Mouse (Mus musculus) kidney, embryonic 16.5 days (tissue): ENCODE measurements around the gene Rbfox1. TPM values are rescaled to one million over a fixed set of nuclear protein-coding genes. Genes with fewer than 3 reads are reported as not detected.

Experiments
- ATAC-seq: fragments of 200-750 bp; cut with Nextera tagmentation; 2 replicates; pipeline ENCODE4 v1.8.0; 2017; ENCODE audit warnings: moderate TSS enrichment; ENCODE audit not compliant: low FRiP score, low TSS enrichment
- H3K27ac ChIP-seq: fragments of 300-500 bp; sonication (generic); 2 replicates; pipeline ENCODE4 v1.5.1; 2014; ENCODE audit warnings: low read length
- H3K27me3 ChIP-seq: fragments of 300-500 bp; sonication (generic); 2 replicates; pipeline ENCODE4 v1.6.1; 2014; ENCODE audit warnings: low read length, control low read depth, mixed read lengths; ENCODE audit not compliant: insufficient read depth
- H3K36me3 ChIP-seq: fragments of 300-500 bp; sonication (generic); 2 replicates; pipeline ENCODE4 v1.6.1; 2014; ENCODE audit warnings: low read length, control low read depth, mixed read lengths; ENCODE audit not compliant: insufficient read depth
- H3K4me1 ChIP-seq: fragments of 300-500 bp; sonication (generic); 2 replicates; pipeline ENCODE4 v1.6.1; 2014; ENCODE audit warnings: low read length, control low read depth, mixed read lengths; ENCODE audit not compliant: insufficient read depth
- H3K4me2 ChIP-seq: fragments of 300-500 bp; sonication (generic); replicated peaks from 2 replicates; pipeline ENCODE4 v1.6.1; 2014; ENCODE audit warnings: low read depth, low read length
- H3K4me3 ChIP-seq: fragments of 300-500 bp; sonication (generic); 2 replicates; pipeline ENCODE4 v1.5.1; 2014; ENCODE audit warnings: mild to moderate bottlenecking, low read length
- H3K9ac ChIP-seq: fragments of 300-500 bp; sonication (generic); replicated peaks from 2 replicates; pipeline ENCODE4 v1.6.1; 2014; ENCODE audit warnings: low read length
- H3K9me3 ChIP-seq: fragments of 300-500 bp; sonication (generic); 2 replicates; pipeline ENCODE4 v1.6.1; 2016; ENCODE audit warnings: low read length, control low read depth
- WGBS: fragments of 180-500 bp; shearing (Covaris S2); extraction: QIAGEN DNeasy Blood & Tissue Kit; methylation state at CpG from one replicate; pipeline ENCODE4 v1.1.7; 2014; 5-methylcytosine and 5-hydroxymethylcytosine counted together
- polyA plus RNA-seq: library from polyadenylated mRNA; unstranded; fragments of >200 nt; fragmentation: Nextera tagmentation; extraction: Ambion mirVana; gene quantifications from 2 replicates; pipeline ENCODE4 v1.2.1, GENCODE M21; 2015

Gene Rbfox1
- polyA plus RNA-seq, 1 experiment from 2014 or later: 5.4 TPM

DNA sequence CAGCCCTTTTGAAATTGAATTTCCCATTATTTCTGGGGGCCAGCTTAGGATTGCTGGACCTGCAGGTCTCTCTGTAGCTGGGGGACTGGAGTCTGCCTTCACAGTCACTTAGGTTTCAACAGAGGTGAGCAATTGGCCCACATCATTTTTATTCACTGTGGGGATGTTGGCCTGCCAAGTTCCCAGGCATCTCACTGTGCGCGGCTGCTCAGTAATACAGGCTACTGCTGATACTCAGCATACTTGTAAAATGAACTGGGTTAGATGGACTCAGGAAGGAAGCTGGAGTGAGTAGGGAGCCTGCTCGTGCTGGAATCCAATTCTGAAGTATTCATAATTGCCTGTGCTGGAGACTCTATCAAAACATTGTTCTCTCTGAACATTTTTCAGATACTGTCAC is 1356.5 kb downstream of the Rbfox1 start:
- Histone ChIP-seq H3K27ac (no peak overlapping the region), H3K9ac (no peak overlapping the region), H3K36me3 (no peaks in the 10 kb centered on the region), H3K27me3 (no peaks in the 10 kb centered on the region), H3K4me3 (no peak overlapping the region), H3K9me3 (no peaks in the 10 kb centered on the region), H3K4me1 (no peaks in the 10 kb centered on the region), H3K4me2 (no peak overlapping the region)
- 74% methylated on average over 3 of the region's 3 CpGs for WGBS
- ATAC-seq: no peak

GRCm38 (mm10) chr16:7242501-7242900 is 1357.3 kb downstream of the Rbfox1 start:
- WGBS: 88% methylated on average over 3 of the region's 3 CpGs
- no peak overlapping the region for H3K4me3 ChIP-seq

GRCm38 (mm10) chr16:7244382-7244781 is 1359.2 kb downstream of the Rbfox1 start:
- H3K9ac ChIP-seq: no peak overlapping the region
- H3K4me1 ChIP-seq: no peaks in the 10 kb centered on the region
- H3K36me3 ChIP-seq: no peaks in the 10 kb centered on the region
- H3K27ac ChIP-seq: no peak overlapping the region
- no peaks in the 10 kb centered on the region for H3K27me3 ChIP-seq
- H3K4me3 ChIP-seq: no peak overlapping the region
- no peaks in the 10 kb centered on the region for H3K9me3 ChIP-seq
- no peak overlapping the region for H3K4me2 ChIP-seq
- WGBS: 67% methylated on average over 1 of the region's 1 CpGs
- no peak for ATAC-seq

More at GRCm38 (mm10) chr16:7242501-7242900, 1357.3 kb downstream of the Rbfox1 start:
- Histone ChIP-seq H3K36me3 (no peaks in the 10 kb centered on the region), H3K9me3 (no peaks in the 10 kb centered on the region), H3K27ac (no peak overlapping the region), H3K9ac (no peak overlapping the region), H3K4me2 (no peak overlapping the region), H3K27me3 (no peaks in the 10 kb centered on the region), H3K4me1 (no peaks in the 10 kb centered on the region)
- ATAC-seq: no peak

DNA sequence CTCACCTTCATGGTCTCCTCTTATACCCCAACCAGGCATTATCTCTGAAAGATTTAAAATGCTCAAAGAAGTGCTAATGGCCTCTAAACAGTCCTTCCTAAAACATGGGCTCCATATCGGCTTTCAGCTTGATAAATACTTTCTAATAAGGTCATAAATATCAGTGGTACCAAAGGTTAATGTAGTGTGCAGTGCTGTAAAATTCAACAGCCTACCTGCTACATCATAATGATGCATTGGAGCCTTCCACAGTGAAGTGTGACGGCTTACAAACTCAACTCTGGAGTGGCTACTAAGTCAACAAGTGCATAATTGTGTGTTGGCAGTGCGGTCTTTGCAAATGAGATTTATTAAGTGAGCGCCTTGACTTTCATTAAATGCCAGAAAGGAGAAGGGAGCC is 1366.5 kb downstream of the Rbfox1 start:
- no peak overlapping the region for H3K4me3 ChIP-seq
- H3K27ac ChIP-seq: no peak overlapping the region
- WGBS: 21% methylated on average over 4 of the region's 4 CpGs
- no peaks in the 10 kb centered on the region for H3K36me3 ChIP-seq
- peak; percentile 74 for ATAC-seq
- no peaks in the 10 kb centered on the region for H3K27me3 ChIP-seq
- H3K9ac ChIP-seq: no peak overlapping the region
- no peaks in the 10 kb centered on the region for H3K9me3 ChIP-seq
- peaks cover 9% of the 10 kb centered on the region; the same call in 1 of the 2 replicates for H3K4me1 ChIP-seq
- H3K4me2 ChIP-seq: 0 out of 2 replicates have a peak overlapping the region, but pooled peaks have one; percentile 21

DNA sequence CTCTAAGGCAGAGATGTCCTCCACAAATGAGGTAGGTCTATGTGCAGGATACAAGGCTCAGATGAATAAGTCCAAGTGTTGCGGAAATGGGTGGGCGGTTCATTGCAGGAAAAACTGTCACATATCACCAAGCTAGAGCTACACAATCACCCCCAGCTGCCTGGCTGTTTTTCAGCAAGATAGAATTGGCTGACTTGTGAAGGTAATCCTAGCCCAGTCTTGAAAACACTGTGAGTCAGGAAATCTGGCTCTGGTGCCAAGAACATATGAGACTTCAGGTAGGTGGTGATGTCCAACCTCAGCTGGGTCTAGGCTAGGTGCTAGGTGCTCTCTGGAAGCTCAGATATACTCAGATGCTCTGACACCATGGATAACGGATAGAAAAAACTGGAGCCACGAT is 1372.2 kb downstream of the Rbfox1 start:
- 92% methylated on average over 4 of the region's 4 CpGs for WGBS
- ATAC-seq: no peak
- H3K4me2 ChIP-seq: no peak overlapping the region
- H3K4me1 ChIP-seq: no peaks in the 10 kb centered on the region
- no peak overlapping the region for H3K9ac ChIP-seq
- no peaks in the 10 kb centered on the region for H3K27me3 ChIP-seq
- no peaks in the 10 kb centered on the region for H3K9me3 ChIP-seq
- no peaks in the 10 kb centered on the region for H3K36me3 ChIP-seq
- H3K27ac ChIP-seq: no peak overlapping the region
- H3K4me3 ChIP-seq: no peak overlapping the region

GRCm38 (mm10) chr16:7263261-7263660 is 1378.1 kb downstream of the Rbfox1 start:
- Histone ChIP-seq H3K4me3 (no peak overlapping the region), H3K27ac (no peak overlapping the region), H3K4me1 (no peaks in the 10 kb centered on the region), H3K36me3 (no peaks in the 10 kb centered on the region), H3K9ac (no peak overlapping the region), H3K27me3 (no peaks in the 10 kb centered on the region), H3K4me2 (no peak overlapping the region), H3K9me3 (no peaks in the 10 kb centered on the region)
- WGBS: 88% methylated on average over 1 of the region's 1 CpGs
- ATAC-seq: no peak

DNA sequence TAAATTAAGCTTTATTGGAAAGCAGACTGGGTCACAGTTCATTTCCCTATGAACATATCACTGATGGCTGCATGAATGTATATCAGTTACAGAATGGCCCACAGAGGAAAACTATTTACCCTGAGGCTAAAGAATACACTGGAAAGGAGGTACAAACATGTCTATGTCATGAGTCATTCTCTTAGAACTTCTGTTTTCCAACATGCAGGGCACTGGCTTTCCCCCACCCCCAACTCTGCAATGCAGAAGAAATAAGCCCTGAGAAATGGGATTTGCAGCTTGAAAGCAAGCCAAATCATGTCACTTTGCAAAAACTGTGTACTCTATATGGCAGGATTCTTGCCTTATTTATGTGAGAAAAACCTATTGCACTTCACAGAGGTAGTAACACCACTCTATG is 1380.6 kb downstream of the Rbfox1 start:
- no peak overlapping the region for H3K4me3 ChIP-seq
- H3K4me1 ChIP-seq: no peaks in the 10 kb centered on the region
- H3K4me2 ChIP-seq: no peak overlapping the region
- no peaks in the 10 kb centered on the region for H3K9me3 ChIP-seq
- H3K36me3 ChIP-seq: no peaks in the 10 kb centered on the region
- no peak overlapping the region for H3K27ac ChIP-seq
- no peak overlapping the region for H3K9ac ChIP-seq
- no peaks in the 10 kb centered on the region for H3K27me3 ChIP-seq
- ATAC-seq: no peak

GRCm38 (mm10) chr16:7275501-7275900 is 1390.3 kb downstream of the Rbfox1 start:
- no peak overlapping the region for H3K4me3 ChIP-seq
- no peak overlapping the region for H3K27ac ChIP-seq
- no peak overlapping the region for H3K9ac ChIP-seq
- no peaks in the 10 kb centered on the region for H3K9me3 ChIP-seq
- ATAC-seq: no peak
- H3K27me3 ChIP-seq: no peaks in the 10 kb centered on the region
- H3K4me2 ChIP-seq: no peak overlapping the region
- no peaks in the 10 kb centered on the region for H3K4me1 ChIP-seq
- WGBS: 88% methylated on average over 5 of the region's 5 CpGs
- H3K36me3 ChIP-seq: no peaks in the 10 kb centered on the region

DNA sequence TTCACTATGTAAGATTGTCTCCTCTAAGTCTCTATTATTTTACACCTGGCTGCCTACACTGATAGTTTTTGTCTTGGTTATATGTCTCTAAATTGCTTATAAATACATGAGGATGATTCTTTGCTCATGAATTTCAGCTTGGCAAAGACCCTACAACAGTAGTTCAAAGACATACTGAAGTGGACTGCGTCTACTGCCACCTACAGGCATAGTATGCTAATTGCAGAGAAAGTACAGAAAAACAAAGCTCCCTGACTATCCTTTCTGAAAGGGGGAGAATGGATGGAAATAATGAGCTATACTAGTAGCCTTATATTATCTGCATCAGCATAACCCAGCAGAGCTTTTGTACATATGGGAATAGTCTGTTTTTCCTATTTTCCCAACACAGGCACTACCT is 1390.7 kb downstream of the Rbfox1 start:
- no peaks in the 10 kb centered on the region for H3K4me1 ChIP-seq
- no peaks in the 10 kb centered on the region for H3K36me3 ChIP-seq
- H3K4me3 ChIP-seq: no peak overlapping the region
- H3K27me3 ChIP-seq: no peaks in the 10 kb centered on the region
- 49% methylated on average over 1 of the region's 1 CpGs for WGBS
- H3K27ac ChIP-seq: no peak overlapping the region
- no peaks in the 10 kb centered on the region for H3K9me3 ChIP-seq
- H3K9ac ChIP-seq: no peak overlapping the region
- no peak overlapping the region for H3K4me2 ChIP-seq
- ATAC-seq: no peak

GRCm38 (mm10) chr16:7279544-7279943 is 1394.4 kb downstream of the Rbfox1 start:
- H3K4me2 ChIP-seq: no peak overlapping the region
- no peak overlapping the region for H3K27ac ChIP-seq
- H3K27me3 ChIP-seq: no peaks in the 10 kb centered on the region
- H3K9ac ChIP-seq: no peak overlapping the region
- WGBS: 66% methylated on average over 5 of the region's 5 CpGs
- H3K4me3 ChIP-seq: no peak overlapping the region
- H3K9me3 ChIP-seq: no peaks in the 10 kb centered on the region
- H3K4me1 ChIP-seq: no peaks in the 10 kb centered on the region
- ATAC-seq: no peak
- H3K36me3 ChIP-seq: no peaks in the 10 kb centered on the region

DNA sequence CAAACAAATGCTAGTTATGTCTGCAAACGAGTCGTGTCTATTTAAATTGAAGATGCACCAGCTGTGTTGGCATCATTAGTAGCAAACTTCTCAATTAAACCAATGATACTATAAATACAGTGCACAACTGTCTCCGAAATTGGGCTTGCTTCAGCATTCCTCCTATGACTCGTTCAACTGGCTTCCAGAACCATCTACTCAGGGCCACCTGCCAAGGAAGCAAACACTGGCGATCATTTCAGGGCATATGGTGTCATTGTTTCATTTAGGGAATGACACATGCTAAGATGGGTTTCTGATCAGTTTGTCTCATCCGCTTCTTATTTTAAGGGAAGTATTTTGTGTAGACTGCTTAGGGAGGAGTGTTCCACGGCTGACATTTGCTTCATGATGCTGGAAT is 1397.1 kb downstream of the Rbfox1 start:
- 87% methylated on average over 7 of the region's 7 CpGs for whole genome bisulfite sequencing
- Histone ChIP-seq H3K36me3 (no peaks in the 10 kb centered on the region), H3K9ac (no peak overlapping the region), H3K27me3 (no peaks in the 10 kb centered on the region), H3K4me2 (no peak overlapping the region), H3K4me1 (no peaks in the 10 kb centered on the region), H3K4me3 (no peak overlapping the region), H3K9me3 (no peaks in the 10 kb centered on the region), H3K27ac (no peak overlapping the region)
- no peak for ATAC-seq
